Mouse (Mus musculus): ENCODE measurements at regions not wholly inside any gene's neighbourhood (a gene's known extent, or its start where the extent isn't known, plus 50 kb on each side); places are given as distances from the start of the nearest gene placed in this dataset.

GRCm38 (mm10) chr8:30998657-30999056, 2429.9 kb upstream of the 5930422O12Rik start:
- Histone ChIP-seq H3K9me3 (ENCODE audit: control insufficient read depth, low read length) (no peaks in the 10 kb centered on the region), H3K27me3 (replicated peaks; ENCODE audit: control insufficient read depth, insufficient read depth, low read length) (no peaks in the 10 kb centered on the region), H3K9ac (replicated peaks; ENCODE audit: low read depth, low read length) (no peak overlapping the region), H3K4me2 (ENCODE audit: low read length) (no peak overlapping the region), H3K4me3 (replicated peaks; ENCODE audit: low read length) (no peak overlapping the region), H3K27ac (ENCODE audit: low read length) (no peak overlapping the region), H3K4me1 (replicated peaks; ENCODE audit: control insufficient read depth, insufficient read depth, low read length) (peaks cover 6% of the 10 kb centered on the region), H3K36me3 (ENCODE audit: control insufficient read depth, insufficient read depth) (no peaks in the 10 kb centered on the region)
- WGBS: 71% methylated on average over 9 of the region's 9 CpGs
- ATAC-seq: no peak

DNA sequence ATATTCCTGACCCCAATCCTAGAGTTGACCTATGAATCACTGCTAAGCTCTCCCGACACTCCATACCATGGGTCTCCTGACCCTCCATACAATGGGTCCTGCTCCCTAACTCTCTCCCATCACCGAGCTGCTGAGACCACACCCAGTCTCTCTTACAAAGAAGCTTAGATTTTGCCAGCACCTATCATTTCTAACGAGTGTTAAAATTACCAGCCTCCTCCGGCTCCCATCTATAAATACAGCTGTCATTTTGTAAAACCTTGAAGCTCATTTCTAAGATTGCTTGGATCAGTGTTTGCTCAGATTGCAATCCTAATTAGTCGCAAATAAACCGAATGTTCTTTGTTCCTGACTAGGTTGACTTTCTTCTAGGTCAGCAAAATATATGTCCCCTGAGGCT, 2428.4 kb upstream of the 5930422O12Rik start:
- Histone ChIP-seq H3K27ac (ENCODE audit: low read length) (no peak overlapping the region), H3K4me1 (replicated peaks; ENCODE audit: control insufficient read depth, insufficient read depth, low read length) (peaks cover 6% of the 10 kb centered on the region), H3K27me3 (replicated peaks; ENCODE audit: control insufficient read depth, insufficient read depth, low read length) (no peaks in the 10 kb centered on the region), H3K36me3 (ENCODE audit: control insufficient read depth, insufficient read depth) (no peaks in the 10 kb centered on the region), H3K4me3 (replicated peaks; ENCODE audit: low read length) (no peak overlapping the region), H3K4me2 (ENCODE audit: low read length) (no peak overlapping the region), H3K9ac (replicated peaks; ENCODE audit: low read depth, low read length) (no peak overlapping the region), H3K9me3 (ENCODE audit: control insufficient read depth, low read length) (no peaks in the 10 kb centered on the region)
- no peak for ATAC-seq
- 59% methylated on average over 6 of the region's 6 CpGs for WGBS

GRCm38 (mm10) chr8:31001980-31002730, 2426.4 kb upstream of the 5930422O12Rik start:
- H3K4me3 ChIP-seq (replicated peaks; ENCODE audit: low read length): no peak overlapping the region
- no peak overlapping the region for H3K4me2 ChIP-seq (ENCODE audit: low read length)
- H3K9me3 ChIP-seq (ENCODE audit: control insufficient read depth, low read length): no peaks in the 10 kb centered on the region
- 13% methylated on average over 5 of the region's 5 CpGs for WGBS
- ATAC-seq: peak; percentile 53
- H3K9ac ChIP-seq (replicated peaks; ENCODE audit: low read depth, low read length): no peak overlapping the region
- no peak overlapping the region for H3K27ac ChIP-seq (ENCODE audit: low read length)
- no peaks in the 10 kb centered on the region for H3K27me3 ChIP-seq (replicated peaks; ENCODE audit: control insufficient read depth, insufficient read depth, low read length)
- H3K36me3 ChIP-seq (ENCODE audit: control insufficient read depth, insufficient read depth): no peaks in the 10 kb centered on the region
- peaks cover 6% of the 10 kb centered on the region for H3K4me1 ChIP-seq (replicated peaks; ENCODE audit: control insufficient read depth, insufficient read depth, low read length)

- Histone ChIP-seq H3K4me1 (replicated peaks; ENCODE audit: control insufficient read depth, insufficient read depth, low read length) (no peaks in the 10 kb centered on the region), H3K36me3 (ENCODE audit: control insufficient read depth, insufficient read depth) (no peaks in the 10 kb centered on the region), H3K4me3 (replicated peaks; ENCODE audit: low read length) (no peak overlapping the region), H3K27me3 (replicated peaks; ENCODE audit: control insufficient read depth, insufficient read depth, low read length) (no peaks in the 10 kb centered on the region), H3K27ac (ENCODE audit: low read length) (no peak overlapping the region), H3K4me2 (ENCODE audit: low read length) (no peak overlapping the region), H3K9ac (replicated peaks; ENCODE audit: low read depth, low read length) (no peak overlapping the region), H3K9me3 (ENCODE audit: control insufficient read depth, low read length) (no peaks in the 10 kb centered on the region)
- 54% methylated on average over 8 of the region's 8 CpGs for WGBS
- no peak for ATAC-seq
Observed at GRCm38 (mm10) chr8:31008309-31008708, 2420.2 kb upstream of the 5930422O12Rik start.

DNA sequence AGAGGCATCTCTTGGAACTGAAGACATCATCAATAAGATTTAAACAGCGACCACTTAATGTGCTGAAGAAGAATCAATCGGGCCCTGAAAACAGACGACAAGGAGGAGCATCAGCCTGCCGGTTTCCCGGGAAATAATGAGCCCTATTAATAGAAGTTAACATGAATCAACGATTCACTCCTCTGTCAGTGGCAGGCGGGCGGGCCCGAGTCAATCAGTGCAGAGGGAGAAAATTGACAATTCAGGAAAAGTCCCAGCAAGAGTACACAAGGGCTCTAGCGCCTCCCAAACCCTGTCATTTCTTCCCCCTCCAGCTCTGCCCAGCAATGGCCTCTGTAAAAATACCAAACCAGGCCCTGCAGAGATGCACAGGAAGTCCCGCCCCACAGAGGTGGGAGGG, 2416.4 kb upstream of the 5930422O12Rik start:
- Histone ChIP-seq H3K9me3 (ENCODE audit: control insufficient read depth, low read length) (no peaks in the 10 kb centered on the region), H3K36me3 (ENCODE audit: control insufficient read depth, insufficient read depth) (no peaks in the 10 kb centered on the region), H3K9ac (replicated peaks; ENCODE audit: low read depth, low read length) (no peak overlapping the region), H3K27me3 (replicated peaks; ENCODE audit: control insufficient read depth, insufficient read depth, low read length) (no peaks in the 10 kb centered on the region), H3K4me1 (replicated peaks; ENCODE audit: control insufficient read depth, insufficient read depth, low read length) (no peaks in the 10 kb centered on the region), H3K4me2 (ENCODE audit: low read length) (no peak overlapping the region), H3K27ac (ENCODE audit: low read length) (no peak overlapping the region), H3K4me3 (replicated peaks; ENCODE audit: low read length) (no peak overlapping the region)
- peak; percentile 68 for ATAC-seq
- WGBS: 42% methylated on average over 11 of the region's 11 CpGs

GRCm38 (mm10) chr8:31031721-31032591, 2396.6 kb upstream of the 5930422O12Rik start:
- no peaks in the 10 kb centered on the region; the same call in 1 of the 2 replicates for H3K27me3 ChIP-seq (replicated peaks; ENCODE audit: control insufficient read depth, insufficient read depth, low read length)
- no peaks in the 10 kb centered on the region for H3K36me3 ChIP-seq (ENCODE audit: control insufficient read depth, insufficient read depth)
- peak; percentile 90 for ATAC-seq
- peak overlapping the region; percentile 37; the same call in 1 of the 2 replicates for H3K27ac ChIP-seq (ENCODE audit: low read length)
- 4% methylated on average over 24 of the region's 24 CpGs for WGBS
- H3K4me1 ChIP-seq (replicated peaks; ENCODE audit: control insufficient read depth, insufficient read depth, low read length): peaks cover 9% of the 10 kb centered on the region
- H3K9me3 ChIP-seq (ENCODE audit: control insufficient read depth, low read length): no peaks in the 10 kb centered on the region
- peak overlapping the region; percentile 43 for H3K4me3 ChIP-seq (replicated peaks; ENCODE audit: low read length)
- H3K4me2 ChIP-seq (ENCODE audit: low read length): peak overlapping the region; percentile 57
- peak overlapping the region; percentile 57 for H3K9ac ChIP-seq (replicated peaks; ENCODE audit: low read depth, low read length)

- WGBS: under 1% methylated on average over 13 of the region's 13 CpGs
- peak overlapping the region; percentile 47 for H3K4me3 ChIP-seq (replicated peaks; ENCODE audit: low read length)
- H3K9ac ChIP-seq (replicated peaks; ENCODE audit: low read depth, low read length): peak overlapping the region; percentile 54
- no peaks in the 10 kb centered on the region; the same call in 1 of the 2 replicates for H3K27me3 ChIP-seq (replicated peaks; ENCODE audit: control insufficient read depth, insufficient read depth, low read length)
- H3K4me2 ChIP-seq (ENCODE audit: low read length): peak overlapping the region; percentile 57
- peak; percentile 63 for ATAC-seq
- no peaks in the 10 kb centered on the region for H3K9me3 ChIP-seq (ENCODE audit: control insufficient read depth, low read length)
- H3K27ac ChIP-seq (ENCODE audit: low read length): peak overlapping the region; percentile 76
- peaks cover 9% of the 10 kb centered on the region for H3K4me1 ChIP-seq (replicated peaks; ENCODE audit: control insufficient read depth, insufficient read depth, low read length)
- no peaks in the 10 kb centered on the region for H3K36me3 ChIP-seq (ENCODE audit: control insufficient read depth, insufficient read depth)
Observed at GRCm38 (mm10) chr8:31033281-31033680, 2395.2 kb upstream of the 5930422O12Rik start.

DNA sequence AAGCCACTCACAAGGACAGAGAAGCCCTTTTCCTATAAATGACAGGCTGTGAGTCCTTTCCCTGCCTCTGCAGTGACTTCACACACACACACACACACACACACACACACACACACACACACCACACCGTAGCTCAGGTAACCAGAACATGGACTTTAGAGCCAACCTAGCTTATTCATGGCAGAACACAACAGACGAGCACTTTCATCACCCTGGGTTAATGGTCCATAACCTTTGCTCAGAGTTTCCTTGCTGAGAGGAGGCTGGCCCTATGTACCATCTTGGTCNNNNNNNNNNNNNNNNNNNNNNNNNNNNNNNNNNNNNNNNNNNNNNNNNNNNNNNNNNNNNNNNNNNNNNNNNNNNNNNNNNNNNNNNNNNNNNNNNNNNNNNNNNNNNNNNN, 2391.6 kb upstream of the 5930422O12Rik start:
- Histone ChIP-seq H3K27me3 (replicated peaks; ENCODE audit: control insufficient read depth, insufficient read depth, low read length) (no peaks in the 10 kb centered on the region; the same call in 1 of the 2 replicates), H3K4me3 (replicated peaks; ENCODE audit: low read length) (no peak overlapping the region), H3K4me1 (replicated peaks; ENCODE audit: control insufficient read depth, insufficient read depth, low read length) (peaks cover 7% of the 10 kb centered on the region), H3K36me3 (ENCODE audit: control insufficient read depth, insufficient read depth) (no peaks in the 10 kb centered on the region), H3K27ac (ENCODE audit: low read length) (no peak overlapping the region), H3K9ac (replicated peaks; ENCODE audit: low read depth, low read length) (no peak overlapping the region), H3K4me2 (ENCODE audit: low read length) (no peak overlapping the region), H3K9me3 (ENCODE audit: control insufficient read depth, low read length) (no peaks in the 10 kb centered on the region)
- no peak for ATAC-seq
- 65% methylated on average over 2 of the region's 2 CpGs for WGBS
